Mouse (Mus musculus) spleen, adult 2 months (tissue): ENCODE results near the gene Nek5.

ENCODE experiments used
- CTCF ChIP-seq: fragments of 200-500 bp; IDR thresholded peaks from 2 replicates; pipeline ENCODE4 v1.5.1; 2011; ENCODE audit warnings: mild to moderate bottlenecking, inconsistent platforms; ENCODE audit not compliant: insufficient read depth, insufficient read length, insufficient replicate concordance; ENCODE audit errors: extremely low read depth
- POLR2A ChIP-seq: fragments of 200-500 bp; IDR thresholded peaks from 2 replicates; pipeline ENCODE4 v1.6.1; 2011; ENCODE audit warnings: low read depth, low read length, inconsistent platforms

GRCm38 (mm10) chr8:22141836-22142385, 17.1 kb upstream of the Nek5 start:
- TF ChIP-seq POLR2A = no peak
- no peak for TF ChIP-seq CTCF
